Mouse (Mus musculus): Measurements from ENCODE around the gene Fam129c.

Fam129c gene

GRCm38 (mm10) chr8:71597451-71597850 is at the start of gene Fam129c:
Gene Fam129c, plus strand, starts transcription at chr8:71597648.
- no peak for DNase-seq

DNA sequence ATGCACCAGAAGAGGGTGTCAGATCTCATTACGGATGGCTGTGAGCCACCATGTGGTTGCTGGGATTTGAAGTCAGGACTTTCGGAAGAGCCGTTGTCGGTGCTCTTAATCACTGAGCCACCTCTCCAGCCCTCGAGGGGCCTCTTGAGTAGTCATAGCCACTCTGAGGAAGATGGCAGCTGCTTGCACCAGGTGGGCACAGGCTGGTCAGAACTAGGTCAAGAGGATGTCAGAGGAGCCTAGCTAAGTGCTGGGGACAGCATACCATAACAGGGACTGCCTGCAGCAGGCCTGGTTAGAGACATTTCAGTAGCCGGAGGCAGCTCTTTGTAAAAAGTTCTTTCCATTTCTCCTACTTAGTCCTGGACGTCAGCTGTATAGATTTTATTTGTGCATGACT is 46.7 kb upstream of the Fam129c start:
- DNase-seq, result no peak

DNA sequence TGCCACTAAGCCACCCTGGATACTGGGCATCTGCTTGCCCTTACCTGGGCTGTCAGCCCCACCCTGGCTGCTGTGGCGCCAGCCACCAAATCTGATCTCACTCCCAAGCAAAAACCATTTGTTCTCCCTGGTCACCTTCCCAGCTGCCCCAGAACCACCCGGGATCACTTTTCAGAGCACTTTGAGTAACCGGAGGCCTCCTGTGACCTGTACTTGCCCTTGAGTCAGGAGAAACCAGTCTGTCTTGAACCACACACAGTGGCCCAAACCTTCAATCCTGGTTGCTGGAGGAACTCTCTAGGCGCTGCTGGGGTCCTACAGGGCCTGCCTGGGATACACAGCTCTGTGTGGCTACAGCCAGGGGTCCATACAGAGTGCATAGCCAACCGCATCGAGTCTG is 44.7 kb upstream of the Fam129c start:
- no peak for DNase-seq

GRCm38 (mm10) chr8:71554001-71554400 is 43.4 kb upstream of the Fam129c start:
- no peak for DNase-seq

- no peak for DNase-seq
Measured at GRCm38 (mm10) chr8:71554644-71555043, 42.8 kb upstream of the Fam129c start.

GRCm38 (mm10) chr8:71558071-71558957 is 39.1 kb upstream of the Fam129c start, which contains the start of gene Tmem221:
Gene Tmem221, minus strand, starts transcription at chr8:71558871.
- no peak for DNase-seq

DNA sequence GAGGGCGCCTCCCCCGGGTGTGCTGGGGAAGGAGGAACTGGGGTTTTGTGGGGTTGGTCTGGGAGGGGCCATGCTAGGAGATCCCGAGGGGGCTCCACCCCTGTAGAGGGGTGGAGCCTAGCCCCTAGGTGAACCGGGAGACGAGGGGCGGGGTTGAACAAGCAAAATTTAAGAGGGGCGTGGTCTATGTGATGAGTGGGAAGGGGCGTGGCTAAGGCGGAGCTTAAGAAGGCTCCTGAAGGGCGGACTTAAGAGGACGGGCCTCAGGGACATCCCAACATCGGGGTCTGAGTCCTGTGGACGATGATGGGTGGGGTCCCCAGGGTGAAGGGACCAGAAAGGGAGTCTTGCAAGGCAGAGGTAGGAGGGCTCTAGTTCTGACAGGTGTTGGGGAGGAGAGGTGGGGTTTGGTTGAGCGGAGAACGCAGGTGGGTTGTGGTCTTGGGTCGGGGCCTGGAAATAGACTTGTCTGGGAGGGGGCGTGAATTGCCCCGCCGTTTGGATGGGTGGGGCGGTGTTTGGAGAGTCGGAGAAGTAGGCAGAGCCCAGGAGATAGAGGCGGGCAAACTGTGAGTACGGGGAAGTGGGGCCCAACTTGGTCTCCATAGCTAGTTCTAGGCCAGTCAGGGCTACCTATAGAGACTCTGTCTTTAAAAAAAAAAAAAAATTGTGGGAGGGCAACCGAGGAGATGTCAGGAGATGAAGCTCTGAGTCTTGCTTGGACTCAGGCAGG is 38.3 kb upstream of the Fam129c start:
- DNase-seq, result peak in 1 of 2 experiments; percentile 51

DNA sequence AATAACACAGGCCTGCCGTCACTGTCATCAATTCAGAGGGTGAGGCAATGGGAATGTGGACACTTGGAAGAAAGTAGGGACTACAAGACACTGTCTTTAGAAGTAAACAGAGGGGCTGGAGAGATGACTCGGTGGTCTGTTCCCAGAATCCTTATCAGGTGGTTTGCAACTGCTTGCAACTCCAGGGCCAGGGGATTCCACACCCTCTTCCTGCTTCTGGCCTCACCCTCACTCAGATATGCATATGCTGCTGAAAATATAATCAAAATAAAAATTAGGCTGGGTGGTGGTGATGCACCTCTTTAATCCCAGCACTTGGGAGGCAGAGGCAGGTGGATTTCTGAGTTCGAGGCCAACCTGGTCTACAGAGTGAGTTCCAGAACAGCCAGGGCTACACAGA is 37.4 kb upstream of the Fam129c start:
- no peak for DNase-seq

DNA sequence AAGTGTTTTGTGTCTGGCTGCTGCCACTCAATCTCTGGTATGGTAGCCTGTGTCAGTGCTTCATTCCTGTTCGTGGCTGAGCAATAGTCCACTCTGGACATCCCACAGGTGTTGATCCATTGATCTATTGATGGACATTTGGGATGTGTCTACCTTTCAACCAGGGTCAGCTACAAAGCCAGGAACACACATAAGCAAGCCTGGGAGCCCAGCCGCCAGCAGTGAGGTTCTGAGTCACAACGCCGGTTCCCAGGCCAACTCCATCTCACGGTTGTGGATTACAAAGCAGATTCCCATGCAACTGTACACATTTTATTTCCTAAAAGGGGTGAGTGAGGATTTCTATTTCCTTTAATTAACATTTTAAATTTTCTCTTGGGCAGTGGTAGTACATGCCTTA is 36.7 kb upstream of the Fam129c start:
- no peak for DNase-seq

GRCm38 (mm10) chr8:71561401-71561800 is 36.0 kb upstream of the Fam129c start:
- DNase-seq, result peak; percentile 78 to 82

DNA sequence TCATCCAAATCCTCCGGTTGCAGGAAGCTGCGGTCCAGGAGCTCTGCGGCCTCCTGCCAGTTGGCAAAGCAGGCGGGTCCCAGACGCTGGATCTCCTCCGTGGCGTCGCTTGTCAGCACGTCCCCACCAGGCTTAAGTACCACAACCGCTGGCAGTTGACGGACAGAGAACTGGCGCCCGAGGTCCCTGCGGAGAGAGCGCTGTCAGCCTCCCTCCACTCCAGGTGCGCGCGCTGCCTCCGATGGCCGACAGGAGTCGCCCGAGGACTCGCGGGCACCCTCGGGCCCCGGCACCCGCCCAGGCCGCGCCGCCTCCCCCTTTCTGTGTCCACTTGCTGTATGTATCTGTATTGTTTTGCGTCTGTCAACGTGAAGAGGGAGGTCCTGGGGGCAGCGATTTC is 34.7 kb upstream of the Fam129c start:
- peak; percentile 84 to 90 for DNase-seq

- peak in 1 of 2 experiments; percentile 55 for DNase-seq
Measured at GRCm38 (mm10) chr8:71563992-71564391, 33.5 kb upstream of the Fam129c start.

- DNase-seq, result no peak
Measured at GRCm38 (mm10) chr8:71566501-71566900, 30.9 kb upstream of the Fam129c start, which contains the start of gene Nxnl1. Gene Nxnl1, minus strand, starts transcription at chr8:71566601.

- no peak for DNase-seq
Measured at GRCm38 (mm10) chr8:71567587-71567986, 29.9 kb upstream of the Fam129c start.

DNA sequence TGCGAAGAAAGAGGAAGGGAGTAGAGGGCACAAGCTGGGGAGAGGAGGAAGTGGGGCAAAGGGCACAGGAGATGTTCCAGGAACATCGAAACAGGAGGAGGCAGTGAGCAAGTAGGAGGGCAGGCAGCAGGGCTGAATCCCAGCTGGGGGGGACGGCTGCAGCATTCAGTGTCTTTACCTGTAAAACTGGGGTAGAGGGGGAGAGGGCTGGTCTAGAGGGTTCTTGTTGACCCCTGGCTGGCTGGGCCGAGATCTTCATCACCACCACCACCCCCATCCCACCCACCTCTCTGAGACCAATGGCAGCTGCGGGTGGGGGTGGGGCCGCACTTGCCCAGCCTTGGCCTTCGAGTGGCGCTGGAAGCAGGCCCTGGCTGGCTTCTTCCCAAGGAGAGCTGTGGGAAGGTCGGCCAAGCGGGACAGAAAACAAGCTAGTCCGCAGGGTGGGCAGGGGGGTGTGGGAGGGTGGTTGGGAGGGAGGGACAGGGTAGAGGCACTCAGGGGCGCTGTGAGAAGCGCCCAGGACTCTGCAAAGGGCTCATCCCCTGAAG is 29.0 kb upstream of the Fam129c start, which contains the start of gene Slc27a1:
Slc27a1 (plus strand) TSS at position 496 of the 551 bp plus-strand sequence.
- DNase-seq, result peak; percentile 87 to 91

- peak; percentile 47 for DNase-seq
Measured at GRCm38 (mm10) chr8:71568941-71569340, 28.5 kb upstream of the Fam129c start.

GRCm38 (mm10) chr8:71569366-71570290 is 27.8 kb upstream of the Fam129c start:
- peak; percentile 94 to 95 for DNase-seq

DNA sequence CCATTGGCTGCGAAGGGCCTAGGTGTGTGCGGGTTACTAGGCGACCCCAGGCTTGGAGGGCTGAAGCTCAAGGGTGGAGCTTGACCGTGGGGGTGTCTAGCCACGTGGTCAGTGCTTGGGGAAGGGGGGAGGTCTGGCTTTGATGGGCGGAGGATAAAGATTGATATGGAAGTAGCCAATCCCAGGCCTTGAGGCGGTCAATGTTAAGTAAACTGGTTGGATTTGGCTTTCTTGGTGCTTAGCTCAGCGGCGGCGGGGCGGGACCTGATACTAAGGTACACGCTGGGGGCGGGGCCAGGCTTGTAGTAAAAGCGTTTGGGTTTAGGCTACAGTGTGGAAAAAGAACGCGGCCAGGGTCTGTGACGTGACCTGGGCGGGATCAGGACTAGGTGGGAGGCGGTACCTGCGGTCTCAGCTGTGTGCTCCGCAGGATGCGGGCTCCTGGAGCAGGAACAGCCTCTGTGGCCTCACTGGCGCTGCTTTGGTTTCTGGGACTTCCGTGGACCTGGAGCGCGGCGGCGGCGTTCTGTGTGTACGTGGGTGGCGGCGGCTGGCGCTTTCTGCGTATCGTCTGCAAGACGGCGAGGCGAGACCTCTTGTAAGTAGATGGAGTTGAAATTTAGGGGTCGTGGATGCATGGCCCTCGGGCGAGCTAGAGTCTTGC is 27.0 kb upstream of the Fam129c start:
- DNase-seq, result peak; percentile 97 to 98

DNA sequence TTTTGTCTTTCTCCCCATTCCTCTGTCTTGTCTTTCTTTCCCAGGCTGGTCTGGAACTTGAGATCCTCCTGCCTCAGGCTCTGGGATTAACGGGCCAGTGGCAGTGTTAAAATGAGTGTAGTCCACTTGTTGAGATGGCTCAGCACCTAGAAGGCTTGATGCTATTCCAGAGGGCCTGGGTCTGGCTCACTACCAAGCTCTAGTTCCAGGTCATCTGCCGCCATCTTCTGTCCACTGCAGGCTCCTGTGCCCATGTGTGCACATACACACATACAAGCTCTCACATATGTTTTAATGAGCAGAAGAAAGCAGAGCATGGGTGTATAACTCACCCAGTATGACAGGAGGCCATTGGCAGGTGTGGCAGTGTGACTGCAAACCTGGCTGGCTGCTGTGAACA is 25.4 kb upstream of the Fam129c start:
- DNase-seq, result peak; percentile 57 to 69

DNA sequence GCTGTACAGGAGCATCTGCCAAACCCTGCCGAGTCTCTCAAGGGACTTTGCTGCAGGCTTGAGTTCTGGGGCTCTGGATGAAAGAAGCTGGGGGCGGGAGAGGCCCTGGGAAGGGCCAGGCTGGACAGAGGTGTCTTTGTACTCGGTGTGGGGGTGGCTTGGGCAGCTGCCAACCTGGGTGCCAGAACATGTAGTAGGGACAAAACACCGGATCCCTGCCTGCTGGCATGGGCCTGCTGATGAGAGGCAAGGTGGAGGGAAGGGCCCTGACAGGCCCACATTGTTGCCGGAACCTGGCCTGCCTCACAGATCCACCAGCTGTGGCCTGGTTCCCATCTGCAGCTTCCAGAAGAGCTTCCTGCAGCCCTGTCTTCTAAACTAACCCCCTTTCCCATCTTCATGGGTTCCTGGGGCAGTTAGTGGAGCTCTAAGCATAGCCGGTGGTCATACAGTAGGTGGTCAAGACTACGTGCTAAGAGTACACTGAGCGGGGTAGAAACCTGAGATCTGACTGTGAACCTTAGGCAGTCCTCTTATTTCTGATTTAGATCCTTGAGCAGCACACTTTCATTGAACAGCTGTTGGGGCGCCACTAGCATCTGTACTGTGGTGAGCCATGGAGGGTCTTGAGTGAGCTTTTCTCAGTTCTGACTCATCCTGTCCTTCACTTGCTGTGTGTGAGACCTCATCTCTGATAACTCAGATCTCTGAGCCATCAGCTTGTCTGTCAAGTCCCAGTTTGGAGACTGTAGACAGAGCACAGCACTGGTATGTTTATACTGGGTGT is 24.4 kb upstream of the Fam129c start:
- DNase-seq, result peak; percentile 64 to 77

- DNase-seq, result peak in 1 of 2 experiments; percentile 36
Measured at GRCm38 (mm10) chr8:71574426-71574825, 23.0 kb upstream of the Fam129c start.
